Mouse (Mus musculus) MN1 (cell line): ENCODE data around the gene Impg2.

ENCODE experiments used
- DNase-seq: peaks from one replicate; pipeline ENCODE4 v3.0.0-alpha.2; 2016; ENCODE audit warnings: low spot score

Impg2 gene

GRCm38 (mm10) chr16:56302996-56303395, 98.9 kb downstream of the Impg2 start:
- no peak for DNase-seq

GRCm38 (mm10) chr16:56304167-56304566, 100.1 kb downstream of the Impg2 start:
- DNase-seq: no peak

DNA sequence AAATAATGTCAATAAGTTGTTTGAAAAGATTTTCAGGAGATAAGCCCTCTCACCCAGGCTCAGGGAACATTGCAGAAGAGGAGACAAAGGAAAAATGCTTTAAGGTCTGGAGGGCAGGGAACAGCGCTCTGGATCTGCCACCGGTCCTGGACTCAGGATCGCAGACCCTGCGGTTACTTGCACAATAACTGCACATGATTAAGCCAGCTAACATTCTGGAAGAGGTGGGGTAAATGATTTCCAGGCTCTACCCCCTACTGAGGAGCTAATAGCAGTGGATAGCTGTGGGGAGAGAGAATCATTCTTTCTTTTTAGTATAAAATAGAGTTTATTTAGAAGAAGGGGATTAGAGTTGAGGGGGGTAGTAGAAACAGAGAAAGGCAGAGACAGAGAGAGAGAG, 103.5 kb downstream of the Impg2 start:
- no peak for DNase-seq

DNA sequence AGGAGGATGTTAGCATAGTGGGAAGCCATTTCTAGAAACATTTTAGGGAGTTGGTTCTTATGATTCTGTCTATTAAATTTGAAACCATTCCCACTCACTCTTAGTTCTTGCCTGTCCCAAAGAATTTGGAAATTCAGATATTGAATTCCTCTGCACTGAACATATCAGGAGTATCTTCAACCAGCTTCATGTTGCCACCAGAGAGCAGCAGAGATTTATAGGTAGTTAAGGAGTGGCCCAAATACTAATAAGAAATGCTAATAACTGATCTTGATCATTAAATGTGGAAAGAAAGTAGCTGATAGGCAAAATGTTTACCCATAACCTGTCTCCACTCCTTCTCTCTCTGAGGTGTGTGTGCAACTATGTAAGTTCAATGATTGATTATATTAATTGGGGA, 107.2 kb downstream of the Impg2 start:
- DNase-seq: no peak
